Mouse (Mus musculus) midbrain, postnatal 0 days (tissue): ENCODE measurements around the gene Pdhb. TPM values are rescaled to one million over a fixed set of nuclear protein-coding genes. Genes with fewer than 3 reads are reported as not detected.

Source experiments
- ATAC-seq: fragments of 200-750 bp; cut with Nextera tagmentation; 2 replicates; pipeline ENCODE4 v1.8.0; 2017; ENCODE audit warnings: moderate number of reproducible peaks, mild to moderate bottlenecking, moderate TSS enrichment, moderate library complexity; ENCODE audit not compliant: low FRiP score
- DNase-seq: peaks from one replicate; pipeline ENCODE4 v3.0.0-alpha.2; 2015; ENCODE audit warnings: low spot score
- H3K27ac ChIP-seq: fragments of 300-500 bp; sonication (generic); 2 replicates; pipeline ENCODE4 v1.5.1; 2014; ENCODE audit warnings: low read depth, mild to moderate bottlenecking, low read length, mixed read lengths
- H3K27me3 ChIP-seq: fragments of 300-500 bp; sonication (generic); 2 replicates; pipeline ENCODE4 v1.6.1; 2014; ENCODE audit warnings: low read length, control low read depth, mixed read lengths; ENCODE audit not compliant: insufficient read depth
- H3K36me3 ChIP-seq: fragments of 300-500 bp; sonication (generic); 2 replicates; pipeline ENCODE4 v1.6.1; 2014; ENCODE audit warnings: low read length, control low read depth, mixed read lengths; ENCODE audit not compliant: insufficient read depth
- H3K4me1 ChIP-seq: fragments of 300-500 bp; sonication (generic); 2 replicates; pipeline ENCODE4 v1.6.1; 2014; ENCODE audit warnings: mild to moderate bottlenecking, control low read depth, antibody characterized with exemption, low read length, mixed read lengths; ENCODE audit not compliant: insufficient read depth
- H3K4me2 ChIP-seq: fragments of 300-500 bp; sonication (generic); 2 replicates; pipeline ENCODE4 v1.6.1; 2014; ENCODE audit warnings: low read depth, mild to moderate bottlenecking, low read length, mixed read lengths; ENCODE audit not compliant: poor library complexity, severe bottlenecking
- H3K4me3 ChIP-seq: fragments of 300-500 bp; sonication (generic); 2 replicates; pipeline ENCODE4 v1.5.1; 2014; ENCODE audit warnings: low read depth, mild to moderate bottlenecking, low read length, moderate library complexity
- H3K9ac ChIP-seq: fragments of 300-500 bp; sonication (generic); replicated peaks from 2 replicates; pipeline ENCODE4 v1.6.1; 2014; ENCODE audit warnings: mild to moderate bottlenecking, low read length, moderate library complexity, mixed read lengths; ENCODE audit not compliant: poor library complexity, severe bottlenecking
- H3K9me3 ChIP-seq: fragments of 300-500 bp; sonication (generic); 2 replicates; pipeline ENCODE4 v1.6.1; 2016; ENCODE audit warnings: low read length, control low read depth
- CTCF ChIP-seq: IDR thresholded peaks from 2 replicates; pipeline ENCODE4 v1.5.1; 2016; ENCODE audit warnings: antibody characterized with exemption, mild to moderate bottlenecking
- WGBS: fragments of 180-500 bp; shearing (Covaris S2); extraction: QIAGEN DNeasy Blood & Tissue Kit; methylation state at CpG from one replicate; pipeline ENCODE4 v1.1.7; 2014; 5-methylcytosine and 5-hydroxymethylcytosine counted together
- polyA plus RNA-seq: library from polyadenylated mRNA; unstranded; fragments of >200 nt; fragmentation: Nextera tagmentation; extraction: Ambion mirVana; gene quantifications from 2 replicates; pipeline ENCODE4 v1.2.1, GENCODE M21; 2015
- total RNA-seq: library from RNA; depleted of rRNA; stranded (reverse); fragments of >200 nt; gene quantifications from 2 replicates; pipeline ENCODE4 v1.2.3, GENCODE M21; 2014

The Pdhb gene
- total and polyA plus RNA-seq, 2 experiments from 2014 or later = 153 to 256 TPM

DNA sequence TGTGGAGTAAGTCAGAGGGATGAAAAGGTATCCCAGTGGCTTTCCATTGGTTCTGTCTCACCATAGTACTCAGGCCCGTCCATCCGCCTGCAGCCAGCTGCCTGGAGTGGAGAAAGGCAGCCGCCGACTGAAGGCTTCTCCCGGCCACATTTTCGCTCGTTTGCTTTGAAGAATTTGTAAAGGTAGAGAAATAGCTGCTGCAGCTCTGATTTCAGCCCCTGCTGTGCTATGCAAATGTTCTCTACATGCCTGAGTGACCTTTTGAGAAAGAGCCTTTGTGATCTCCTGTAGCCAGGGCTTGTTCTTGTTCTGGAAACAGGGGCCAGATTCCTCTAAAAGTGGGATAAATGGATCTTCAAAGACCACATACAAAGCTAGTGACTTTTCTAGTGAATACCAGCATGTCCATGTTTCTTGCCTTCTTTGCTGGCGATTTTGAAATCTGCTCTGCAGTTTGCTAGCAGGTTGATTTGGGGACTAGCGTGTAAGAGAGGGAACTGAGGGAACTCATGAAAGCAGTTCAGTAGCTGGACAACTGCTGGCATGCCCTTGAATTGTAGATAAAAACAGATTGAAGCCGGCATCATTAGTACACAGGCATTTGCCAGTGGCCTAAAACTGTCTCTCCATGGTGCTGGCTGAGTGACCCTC, 46.0 kb upstream of the Pdhb start:
- no peak for ATAC-seq
- H3K9me3 ChIP-seq = no peaks in the 10 kb centered on the region
- peak; percentile 52 for DNase-seq
- 22% methylated on average over 10 of the region's 10 CpGs for WGBS
- H3K27me3 ChIP-seq = no peaks in the 10 kb centered on the region; the same call in 1 of the 2 replicates
- H3K27ac ChIP-seq = no peak overlapping the region; the same call in 1 of the 2 replicates
- peaks cover 7% of the 10 kb centered on the region for H3K36me3 ChIP-seq
- no peak overlapping the region for H3K9ac ChIP-seq
- no peak for TF ChIP-seq CTCF
- no peak overlapping the region for H3K4me3 ChIP-seq
- H3K4me2 ChIP-seq = peak overlapping the region; percentile 21; the same call in 1 of the 2 replicates
- H3K4me1 ChIP-seq = no peaks in the 10 kb centered on the region; the same call in none of the 2 replicates

DNA sequence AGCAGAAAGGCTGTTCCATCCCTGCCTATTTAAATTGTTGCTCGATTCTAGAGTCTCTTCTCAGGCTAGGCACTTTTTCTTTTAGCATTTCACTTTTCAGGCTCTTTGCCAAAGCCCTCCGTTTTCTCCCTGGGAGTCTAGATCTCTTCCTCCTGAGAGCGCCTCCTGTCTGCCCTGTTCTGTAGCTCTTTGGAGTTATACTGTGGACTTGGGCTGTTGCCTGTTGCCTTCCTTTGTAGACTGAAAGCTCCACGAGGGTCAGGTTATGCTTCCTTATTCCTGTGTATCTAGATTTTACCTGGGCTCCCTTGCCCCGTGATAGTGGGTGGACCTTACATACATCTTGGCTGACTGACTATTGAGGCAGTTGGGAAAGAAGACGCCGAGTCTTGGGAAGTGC, 45.4 kb upstream of the Pdhb start:
- Histone ChIP-seq H3K9ac (no peak overlapping the region), H3K27me3 (no peaks in the 10 kb centered on the region; the same call in 1 of the 2 replicates), H3K4me1 (no peaks in the 10 kb centered on the region; the same call in none of the 2 replicates), H3K4me2 (0 out of 2 replicates have a peak overlapping the region, but pooled peaks have one; percentile 21), H3K27ac (no peak overlapping the region), H3K4me3 (no peak overlapping the region), H3K9me3 (no peaks in the 10 kb centered on the region), H3K36me3 (peaks cover 7% of the 10 kb centered on the region)
- peak; percentile 32 for TF ChIP-seq CTCF
- DNase-seq = no peak
- 30% methylated on average over 7 of the region's 7 CpGs for WGBS
- no peak for ATAC-seq

DNA sequence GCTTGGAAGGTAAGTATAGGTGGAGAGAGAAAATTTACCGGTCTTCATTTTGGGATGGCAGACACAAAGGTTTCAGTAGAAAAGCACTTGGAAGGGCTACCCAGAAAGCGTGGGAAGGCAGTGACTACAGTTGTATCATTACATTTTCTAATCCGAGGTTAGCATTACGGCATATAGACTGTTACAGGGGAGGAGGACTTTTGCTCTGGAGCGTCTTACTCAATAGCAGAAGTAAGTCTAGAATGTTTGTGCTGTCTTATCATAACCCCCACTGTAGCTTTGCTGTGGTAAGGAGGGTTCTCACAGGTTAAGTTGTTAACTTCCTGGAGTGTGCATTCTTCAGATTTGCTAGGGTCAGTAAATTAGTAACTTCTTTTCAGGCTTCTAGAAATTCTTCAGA, 43.3 kb upstream of the Pdhb start:
- no peaks in the 10 kb centered on the region for H3K36me3 ChIP-seq
- no peak overlapping the region for H3K9ac ChIP-seq
- H3K4me2 ChIP-seq = peak overlapping the region; percentile 85
- TF ChIP-seq CTCF = no peak
- H3K27ac ChIP-seq = no peak overlapping the region
- ATAC-seq (no peak), DNase-seq (no peak)
- H3K4me1 ChIP-seq = no peaks in the 10 kb centered on the region; the same call in none of the 2 replicates
- no peaks in the 10 kb centered on the region for H3K9me3 ChIP-seq
- 75% methylated on average over 5 of the region's 5 CpGs for WGBS
- peak overlapping the region; percentile 59; the same call in 1 of the 2 replicates for H3K4me3 ChIP-seq
- H3K27me3 ChIP-seq = no peaks in the 10 kb centered on the region; the same call in 1 of the 2 replicates

DNA sequence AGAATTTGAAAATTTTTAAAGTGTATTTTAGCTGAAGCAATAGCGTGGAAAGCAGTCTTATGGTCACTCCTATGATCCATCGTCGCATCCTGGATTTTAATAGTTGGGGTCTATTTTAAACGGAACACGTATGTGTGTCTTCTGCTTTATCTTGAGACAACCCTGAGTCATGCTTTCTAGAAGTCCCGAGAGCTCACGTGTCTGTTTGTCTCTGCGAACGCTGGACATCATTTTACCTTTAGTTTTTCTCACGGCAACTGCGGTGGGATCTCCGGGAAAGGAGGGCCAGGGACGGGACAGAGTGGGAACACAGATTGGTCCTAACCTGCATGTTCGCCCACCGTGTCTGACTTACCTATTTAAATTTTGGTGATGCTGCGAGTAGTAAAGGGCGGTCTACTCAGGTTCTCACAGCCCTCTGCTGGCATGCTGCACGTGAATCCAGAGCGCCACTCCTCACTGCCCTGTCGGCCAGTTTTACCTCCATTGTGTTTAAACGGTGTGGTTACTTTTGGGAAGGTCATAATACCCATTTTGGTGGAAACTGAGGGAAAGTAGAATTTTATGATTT, 42.5 kb upstream of the Pdhb start:
- peak overlapping the region; percentile 59 for H3K4me3 ChIP-seq
- no peaks in the 10 kb centered on the region for H3K36me3 ChIP-seq
- H3K4me2 ChIP-seq = peak overlapping the region; percentile 85
- no peak for DNase-seq
- no peaks in the 10 kb centered on the region; the same call in none of the 2 replicates for H3K4me1 ChIP-seq
- ATAC-seq = no peak
- TF ChIP-seq CTCF = peak; percentile 34
- H3K9me3 ChIP-seq = no peaks in the 10 kb centered on the region
- 21% methylated on average over 21 of the region's 21 CpGs for WGBS
- no peak overlapping the region for H3K27ac ChIP-seq
- H3K9ac ChIP-seq = peak overlapping the region; percentile 82; the same call in 1 of the 2 replicates
- H3K27me3 ChIP-seq = no peaks in the 10 kb centered on the region; the same call in 1 of the 2 replicates

DNA sequence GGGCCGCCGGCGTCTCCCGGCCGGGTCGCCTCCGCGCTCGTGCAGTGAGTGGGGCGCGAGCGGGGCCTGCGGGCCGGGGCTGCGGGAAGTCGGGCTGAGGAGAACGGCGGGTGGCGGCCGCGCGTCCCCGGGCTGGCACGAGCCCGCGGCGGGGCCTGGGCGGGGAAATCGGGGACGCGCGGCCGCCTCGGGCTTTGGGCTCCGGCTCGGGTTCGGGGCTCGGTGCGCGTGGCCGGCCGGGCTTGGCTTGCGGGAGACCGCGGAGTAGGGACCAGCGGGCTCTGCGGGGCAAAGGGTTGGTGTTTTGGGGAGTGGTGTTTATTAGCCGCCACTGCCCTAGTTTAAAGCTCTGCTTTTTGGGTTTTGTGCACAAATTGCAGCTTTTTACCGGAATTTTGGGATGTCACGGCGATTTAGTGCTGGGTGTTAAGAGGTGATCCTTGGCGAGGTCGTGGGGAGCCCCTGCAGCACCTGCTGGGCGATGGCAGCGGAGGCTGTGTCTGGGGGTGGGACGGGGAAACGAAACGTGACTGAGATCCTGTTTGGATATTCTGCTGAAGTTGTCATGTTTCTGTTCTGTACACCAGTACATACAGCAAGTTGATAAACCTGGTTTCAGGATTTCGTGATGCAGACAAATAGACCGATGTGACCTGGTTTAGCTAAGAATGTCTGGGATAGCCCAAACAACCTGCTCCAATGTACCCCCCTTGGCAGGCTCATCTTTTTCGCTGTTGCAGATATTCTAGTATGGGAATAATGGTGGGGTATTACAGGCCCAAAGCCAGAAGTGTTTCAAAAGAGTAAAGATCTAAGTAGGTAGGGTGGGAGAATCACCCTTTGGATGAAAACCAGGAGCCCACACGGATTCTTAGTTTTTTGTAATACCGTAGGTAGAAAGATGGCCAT, 41.7 kb upstream of the Pdhb start:
- no peaks in the 10 kb centered on the region; the same call in none of the 2 replicates for H3K4me1 ChIP-seq
- no peaks in the 10 kb centered on the region for H3K9me3 ChIP-seq
- peak overlapping the region; percentile 85 for H3K4me2 ChIP-seq
- no peak for TF ChIP-seq CTCF
- peak overlapping the region; percentile 90 for H3K27ac ChIP-seq
- peak; percentile 69 for DNase-seq
- H3K4me3 ChIP-seq = peak overlapping the region; percentile 59
- peak; percentile 84 for ATAC-seq
- H3K36me3 ChIP-seq = no peaks in the 10 kb centered on the region
- 2% methylated on average over 60 of the region's 63 CpGs for WGBS
- peak overlapping the region; percentile 82 for H3K9ac ChIP-seq
- H3K27me3 ChIP-seq = no peaks in the 10 kb centered on the region; the same call in 1 of the 2 replicates
